In the genomic region with DNA sequence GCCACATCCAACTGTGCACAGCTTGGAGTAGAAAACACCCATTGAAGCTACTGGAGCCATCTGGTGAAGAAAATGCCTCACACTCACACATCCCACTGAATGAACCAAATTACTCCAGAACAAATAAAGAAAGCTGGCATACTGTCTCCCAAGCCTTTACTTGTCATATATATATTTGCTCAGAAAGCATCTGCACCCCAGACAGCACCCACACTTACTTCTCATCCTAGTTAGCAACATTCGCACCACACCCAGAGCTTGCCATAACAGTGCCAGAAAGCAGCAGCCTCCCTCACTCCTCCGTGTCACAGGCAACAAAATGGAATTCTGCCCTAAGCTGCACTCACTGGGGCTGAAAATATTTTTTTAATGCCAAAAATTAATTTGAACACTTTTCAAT, we compare ENCODE assay signal across 16 mouse cellular contexts.
DNase-seq lines count a peak whose midpoint lies in the region; ATAC-seq lines count a peak whose summit lies in the region.
"Had no signal": no experiment of that assay in that cellular context is flagged by ENCODE, and none has a peak within 500 bp of the region (broad histone marks: within the 10 kb centered on the region; RNA-seq: fewer than 3 reads in every experiment).

No protein-coding gene starts in this region.

- H3K27ac ChIP-seq in forebrain, embryonic 16.5 days (ENCODE audit: low read length) = no peak overlapping the region
- no peak overlapping the region for H3K27ac ChIP-seq in hindbrain, embryonic 10.5 days
- H3K27ac ChIP-seq: hindbrain, postnatal 0 days; kidney, postnatal 0 days; limb, embryonic 12.5 days; midbrain, embryonic 13.5 days had no signal

- H3K27me3 ChIP-seq in forebrain, embryonic 16.5 days (replicated peaks; ENCODE audit: control insufficient read depth, insufficient read depth, low read length) = no peaks in the 10 kb centered on the region
- no peaks in the 10 kb centered on the region for H3K27me3 ChIP-seq in hindbrain, embryonic 10.5 days (ENCODE audit: insufficient read depth, poor library complexity, severe bottlenecking)
- H3K27me3 ChIP-seq: limb, embryonic 12.5 days; midbrain, embryonic 13.5 days had no signal

- no peaks in the 10 kb centered on the region for H3K4me1 ChIP-seq in forebrain, embryonic 16.5 days (replicated peaks; ENCODE audit: control insufficient read depth, insufficient read depth, low read length)
- no peaks in the 10 kb centered on the region for H3K4me1 ChIP-seq in hindbrain, embryonic 10.5 days (replicated peaks)
- H3K4me1 ChIP-seq: limb, embryonic 12.5 days; midbrain, embryonic 13.5 days had no signal

- peak; percentile 93 for ATAC-seq in forebrain, embryonic 16.5 days
- no peak for ATAC-seq in inflammation-experienced regulatory T-cells, adult 6 months
- ATAC-seq: hindbrain, postnatal 0 days; midbrain, embryonic 13.5 days had no signal

- no peak overlapping the region for H3K4me2 ChIP-seq in forebrain, embryonic 16.5 days (ENCODE audit: low read length)
- H3K4me2 ChIP-seq: limb, embryonic 12.5 days; midbrain, embryonic 13.5 days had no signal

- intact Hi-C loops in left cerebral cortex, postnatal 36 days (cut with DNase I) = loop anchor here (1.0 to 5.0 kb wide), 3 partner anchors 64 to 226 kb away; partner anchors contain the start of gene C530025M09Rik

- no peaks in the 10 kb centered on the region for H3K9me3 ChIP-seq in forebrain, embryonic 16.5 days (ENCODE audit: control insufficient read depth, low read length)
- no peaks in the 10 kb centered on the region for H3K9me3 ChIP-seq in hindbrain, embryonic 10.5 days
- H3K9me3 ChIP-seq: limb, embryonic 12.5 days; midbrain, embryonic 13.5 days had no signal

- DNase-seq in frontal cortex, postnatal 10 days (ENCODE audit: low spot score in 2 of 2) = peak; percentile 43 to 73
- DNase-seq in layer of hippocampus, postnatal 10 days (ENCODE audit: low spot score in 2 of 2) = peak; percentile 16 to 32
- DNase-seq in left cerebral cortex, postnatal 36 days (ENCODE audit: low spot score in 2 of 2) = peak; percentile 72 to 73
- DNase-seq in hindbrain, embryonic 10.5 days (ENCODE audit: low spot score) = no peak
- no peak for DNase-seq in cerebellum, postnatal 25 days
- DNase-seq in gastrocnemius, adult 8-10 months (ENCODE audit: low spot score in 2 of 2) = no peak
- DNase-seq: cerebellum, adult 9-10 months; heart, adult 11 months; spleen, adult 18-20 months; thymus, postnatal 36 days had no signal

- no peak overlapping the region for H3K9ac ChIP-seq in forebrain, embryonic 16.5 days (replicated peaks; ENCODE audit: low read depth, low read length)
- H3K9ac ChIP-seq: limb, embryonic 12.5 days; midbrain, embryonic 13.5 days had no signal

- WGBS in forebrain, embryonic 16.5 days = 68% methylated on average over 2 of the region's 2 CpGs
- WGBS in hindbrain, embryonic 10.5 days = 73% methylated on average over 2 of the region's 2 CpGs

- H3K4me3 ChIP-seq in forebrain, embryonic 16.5 days (replicated peaks; ENCODE audit: low read length) = no peak overlapping the region
- H3K4me3 ChIP-seq in hindbrain, embryonic 10.5 days = no peak overlapping the region
- H3K4me3 ChIP-seq: limb, embryonic 12.5 days; midbrain, embryonic 13.5 days had no signal

- no peaks in the 10 kb centered on the region for H3K36me3 ChIP-seq in forebrain, embryonic 16.5 days (ENCODE audit: control insufficient read depth, insufficient read depth)
- no peaks in the 10 kb centered on the region for H3K36me3 ChIP-seq in hindbrain, embryonic 10.5 days
- H3K36me3 ChIP-seq: limb, embryonic 12.5 days; midbrain, embryonic 13.5 days had no signal

Comparison
In these comparisons a context has a peak if more than half of its experiments do, and no peak if none do; other contexts are left out.
1. DNase-seq: peak in frontal cortex, postnatal 10 days (2 of 2), layer of hippocampus, postnatal 10 days (2 of 2) and left cerebral cortex, postnatal 36 days (2 of 2); none in hindbrain, embryonic 10.5 days (single experiment), cerebellum, postnatal 25 days (0 of 2) and gastrocnemius, adult 8-10 months (0 of 2).